Mouse (Mus musculus) G1E-ER4 (cell line): Measurements from ENCODE around the gene Slc12a5. TPM values are rescaled to one million over a fixed set of nuclear protein-coding genes. Genes with fewer than 3 reads are reported as not detected.

Experiments
- GATA1 ChIP-seq: IDR thresholded peaks from one replicate; pipeline ENCODE4 v1.8.0; 2012; ENCODE audit warnings: low read length, inconsistent platforms
- polyA plus RNA-seq: library from polyadenylated mRNA; stranded (reverse); fragments of >175 nt; gene quantifications from 2 replicates; pipeline ENCODE4 v1.2.3, GENCODE M21; 2012

The Slc12a5 gene
- 0.31 and 0.41 TPM in 2 replicates for polyA plus RNA-seq

DNA sequence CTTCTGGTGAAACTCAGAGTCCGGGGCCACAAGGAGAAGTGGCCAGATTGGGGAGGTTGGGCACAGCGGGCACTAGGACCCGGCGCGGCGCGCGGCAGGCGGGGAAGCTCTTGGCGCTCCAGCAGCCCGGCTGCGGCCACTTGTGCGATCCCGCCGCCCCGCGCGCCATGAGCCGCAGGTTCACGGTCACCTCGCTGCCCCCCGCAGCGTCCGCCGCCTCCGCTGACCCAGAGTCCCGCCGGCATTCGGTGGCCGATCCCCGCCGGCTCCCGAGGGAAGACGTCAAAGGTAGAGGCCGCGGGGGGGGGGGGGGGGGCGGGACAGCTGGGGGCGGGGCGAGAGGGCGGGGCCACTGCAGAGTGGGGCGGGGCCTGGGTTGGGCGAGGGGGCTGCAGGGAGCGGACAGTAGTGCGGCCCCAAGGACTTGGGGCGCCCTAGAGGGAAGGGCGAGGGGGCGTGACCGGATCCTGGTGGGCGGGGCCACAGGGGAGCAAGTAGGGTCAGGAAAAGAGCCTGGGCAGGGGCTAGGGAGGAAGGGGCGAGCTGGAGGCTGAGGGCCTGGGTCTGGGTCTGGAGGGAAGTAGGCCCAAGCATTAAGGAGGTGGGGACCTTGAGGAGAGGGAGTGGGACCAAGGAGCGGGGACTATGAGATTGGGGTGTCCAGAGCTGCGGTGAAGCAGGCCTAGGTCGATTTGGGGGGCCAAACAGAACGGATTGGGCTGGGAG is at the start of gene Slc12a5:
Slc12a5 (plus strand) TSS at position 87 of the 726 bp plus-strand sequence.
- TF ChIP-seq GATA1, result no peak

DNA sequence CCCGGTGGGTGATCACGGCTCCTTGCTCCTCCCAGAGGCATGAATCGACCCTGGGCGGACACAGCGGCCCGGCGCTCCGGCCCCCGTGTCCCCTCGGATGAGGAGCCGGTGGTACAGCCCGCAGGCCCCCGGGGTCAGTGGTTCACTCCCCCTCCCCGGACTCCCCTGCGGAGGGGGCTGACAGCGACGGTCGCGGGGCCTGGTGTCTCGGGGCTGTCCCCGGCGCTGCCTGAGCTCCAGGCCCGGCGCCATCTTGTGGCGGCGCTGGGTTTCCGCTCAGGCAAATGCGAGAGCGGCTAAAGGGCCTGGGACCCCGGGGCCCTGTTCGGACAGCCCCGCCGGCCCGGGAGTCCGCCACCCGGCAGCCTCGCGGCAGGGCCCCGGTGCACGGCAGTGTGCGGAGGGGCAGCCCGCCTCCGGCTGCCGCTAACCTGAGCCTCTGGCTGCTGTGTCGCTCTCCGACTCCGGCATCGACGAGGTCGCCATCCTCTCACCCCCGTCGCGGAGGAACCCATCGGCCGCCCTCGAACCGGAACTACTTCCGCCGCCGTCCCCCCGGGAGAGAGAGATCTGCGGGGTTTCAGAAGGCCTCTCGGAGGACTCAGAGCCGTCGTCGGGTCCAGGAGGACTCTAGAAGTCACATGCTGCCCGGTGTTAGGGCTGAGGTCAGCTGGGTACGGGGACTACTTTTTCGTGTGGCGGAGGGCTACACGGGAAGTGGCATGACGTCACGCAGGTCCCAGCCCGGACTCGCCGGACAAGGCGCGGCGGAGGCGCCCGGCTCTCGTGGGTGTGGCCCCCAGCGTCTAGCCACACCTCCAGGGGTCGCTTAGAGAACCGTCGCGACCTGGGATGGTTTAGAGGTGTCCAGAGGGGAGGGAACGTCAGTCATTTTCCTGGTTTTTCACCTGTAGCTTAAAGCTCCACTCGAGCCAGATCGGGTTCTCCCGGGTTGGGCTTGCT is 49.2 kb upstream of the Slc12a5 start, which contains the start of gene Zfp335:
Zfp335 (minus strand) TSS at position 672 of the 963 bp plus-strand sequence.
- TF ChIP-seq GATA1, result no peak

DNA sequence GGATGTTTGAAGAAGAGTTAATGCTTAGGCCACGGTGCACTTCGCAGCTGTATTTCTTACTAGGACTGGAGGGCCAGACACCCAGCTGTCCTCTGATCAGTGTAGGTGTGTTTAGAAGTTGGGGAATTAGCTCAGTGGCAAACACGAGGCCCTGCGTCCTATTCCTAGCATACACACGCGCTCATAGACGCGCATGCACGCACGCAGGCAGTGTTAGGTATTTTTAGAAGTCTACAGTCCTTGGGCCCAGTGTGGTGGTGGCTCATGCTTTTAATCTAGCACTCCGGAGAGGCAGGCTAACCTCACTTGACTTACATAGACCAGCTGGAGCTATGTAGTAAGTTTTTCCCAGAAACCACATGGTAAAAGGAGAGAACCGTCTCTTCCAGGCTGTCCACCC is 48.5 kb upstream of the Slc12a5 start:
- TF ChIP-seq GATA1, result no peak

DNA sequence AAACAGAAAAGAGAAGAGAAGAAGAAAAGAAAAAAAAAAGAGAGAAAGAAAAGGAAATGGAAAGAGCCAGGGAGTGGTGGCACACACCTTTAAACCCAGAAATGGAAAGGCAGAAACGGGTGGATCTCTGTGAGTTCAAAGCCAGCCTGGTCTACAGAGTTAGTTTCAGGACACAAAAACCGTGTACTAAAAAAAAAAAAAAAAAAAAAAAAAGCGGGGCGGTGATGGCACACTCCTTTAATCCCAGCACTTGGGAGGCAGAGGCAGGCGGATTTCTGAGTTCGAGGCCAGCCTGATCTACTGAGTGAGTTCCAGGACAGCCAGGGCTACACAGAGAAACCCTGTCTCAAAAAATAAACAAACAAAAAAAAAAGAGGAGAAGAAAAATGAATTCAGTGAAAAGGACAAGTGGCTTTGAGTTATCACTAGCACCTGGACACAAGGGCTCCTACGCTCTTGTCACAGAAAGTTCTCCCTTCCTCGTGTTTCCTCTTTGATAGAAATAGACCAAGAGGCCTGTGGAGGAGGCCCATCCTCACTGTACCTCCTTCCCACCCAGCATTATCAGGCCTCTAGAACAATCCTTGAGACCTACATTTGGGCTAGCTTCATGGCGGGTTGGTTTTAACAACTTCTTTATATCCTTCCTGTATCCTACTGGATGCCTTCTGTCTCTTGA is 47.7 kb upstream of the Slc12a5 start:
- no peak for TF ChIP-seq GATA1

DNA sequence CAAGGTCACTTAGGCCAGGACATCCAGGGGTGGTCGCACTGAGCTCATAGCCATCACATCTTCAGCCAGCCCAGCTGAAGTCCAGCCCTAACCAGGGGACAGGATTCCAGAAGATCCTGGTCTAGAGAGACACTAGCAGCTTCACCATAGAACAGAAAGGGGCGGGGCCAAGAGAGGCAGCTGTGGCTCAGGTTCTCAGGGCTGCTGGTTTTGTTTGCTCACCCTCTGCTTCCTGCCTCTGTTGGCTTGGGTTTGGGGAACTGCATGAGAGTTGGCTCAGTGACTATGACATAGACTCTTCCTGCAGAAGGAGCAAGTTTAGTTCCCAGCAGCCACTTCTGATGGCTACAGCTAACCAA is 47.2 kb upstream of the Slc12a5 start:
- no peak for TF ChIP-seq GATA1

DNA sequence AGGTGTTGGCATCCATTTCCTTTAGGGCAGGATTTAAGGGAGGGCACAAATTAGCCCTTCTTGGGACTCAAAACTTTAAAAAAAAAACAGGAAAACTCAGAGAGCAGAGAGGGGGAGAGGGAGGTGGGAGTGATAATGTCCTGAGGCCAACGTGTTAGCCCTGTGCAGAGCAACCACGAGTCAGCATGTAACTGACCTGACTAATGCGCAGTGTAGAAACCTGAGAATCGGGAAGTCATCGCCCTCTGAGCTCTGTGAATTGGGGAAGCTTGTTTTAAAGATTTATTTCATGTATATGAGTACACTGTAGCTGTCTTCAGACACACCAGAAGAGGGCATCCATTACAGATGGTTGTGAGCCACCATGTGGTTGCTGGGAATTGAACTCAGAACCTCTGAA is 43.8 kb upstream of the Slc12a5 start:
- no peak for TF ChIP-seq GATA1

DNA sequence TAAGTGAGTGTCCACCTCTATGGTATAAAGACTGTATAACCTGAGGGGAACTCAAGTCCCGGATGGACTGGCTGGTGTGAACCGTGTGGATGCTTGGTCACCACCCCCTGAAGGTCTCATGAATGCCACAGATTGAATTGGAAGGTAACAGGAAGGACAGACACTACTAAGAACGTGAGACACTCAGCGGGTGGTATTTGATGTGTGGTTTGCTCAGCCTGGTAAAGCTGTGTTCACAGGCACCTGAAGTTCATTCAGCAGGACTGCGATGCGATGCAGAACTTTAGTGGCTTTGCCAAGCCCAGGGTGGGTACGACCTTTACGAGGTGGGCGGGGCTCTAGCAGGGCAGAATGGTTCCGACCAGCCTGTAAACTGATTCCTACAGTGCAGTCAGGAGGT is 43.2 kb upstream of the Slc12a5 start:
- TF ChIP-seq GATA1, result no peak

DNA sequence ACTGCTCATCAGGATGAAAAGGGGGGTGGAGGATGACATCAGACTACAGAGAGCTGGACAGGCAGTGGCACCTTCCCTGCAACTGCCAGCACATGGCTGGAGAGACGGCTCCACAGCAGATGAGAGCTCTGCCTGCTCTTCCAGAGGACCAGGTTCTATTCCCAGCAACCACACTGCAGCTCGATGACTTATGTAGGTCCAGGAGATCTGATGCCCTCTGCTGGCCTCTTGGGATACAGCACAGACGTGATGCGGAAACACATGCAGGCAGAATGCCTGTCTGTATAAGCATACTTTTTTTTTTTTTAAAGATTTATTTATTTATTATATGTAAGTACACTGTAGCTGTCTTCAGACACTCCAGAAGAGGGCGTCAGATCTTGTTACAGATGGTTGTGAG is 42.3 kb upstream of the Slc12a5 start:
- TF ChIP-seq GATA1, result no peak

DNA sequence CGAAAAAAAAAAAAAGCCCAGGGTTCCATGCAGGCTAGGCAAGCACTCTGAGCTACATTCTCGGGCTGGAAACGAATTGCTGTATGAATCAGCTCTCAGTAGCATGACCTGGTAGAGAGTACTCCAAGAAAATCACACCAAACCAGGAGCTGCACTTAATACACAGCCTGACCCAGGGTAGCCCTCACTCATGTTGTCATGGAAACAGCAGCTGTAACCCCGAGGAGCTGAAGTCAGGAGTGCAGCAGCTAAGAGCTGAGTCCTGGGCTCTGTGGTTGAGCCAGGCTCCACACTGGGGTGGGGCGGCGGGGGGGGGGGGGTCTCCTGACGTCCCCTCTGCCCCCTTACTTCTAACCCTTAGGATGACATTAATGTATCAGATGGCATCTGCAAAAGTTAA is 38.6 kb upstream of the Slc12a5 start:
- TF ChIP-seq GATA1, result no peak

DNA sequence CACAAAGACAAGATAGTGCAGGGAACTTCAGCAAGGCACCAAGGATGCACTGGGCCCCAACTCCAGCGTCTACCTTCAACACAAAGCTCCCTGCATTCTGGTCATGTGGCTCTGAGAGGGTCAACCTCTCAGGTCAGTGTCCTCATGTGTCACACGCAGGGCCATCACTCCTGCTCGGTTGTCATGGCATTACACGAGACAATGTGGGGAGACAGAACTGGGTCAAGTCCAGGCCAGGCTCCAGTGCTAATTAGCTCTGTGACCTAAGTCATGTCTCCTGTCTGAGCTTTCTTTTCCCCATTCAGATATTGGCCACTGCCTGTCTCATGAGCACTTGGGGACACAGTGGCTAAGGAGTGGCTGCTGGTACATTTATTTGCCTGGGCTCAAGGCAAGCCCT is 37.3 kb upstream of the Slc12a5 start:
- no peak for TF ChIP-seq GATA1

DNA sequence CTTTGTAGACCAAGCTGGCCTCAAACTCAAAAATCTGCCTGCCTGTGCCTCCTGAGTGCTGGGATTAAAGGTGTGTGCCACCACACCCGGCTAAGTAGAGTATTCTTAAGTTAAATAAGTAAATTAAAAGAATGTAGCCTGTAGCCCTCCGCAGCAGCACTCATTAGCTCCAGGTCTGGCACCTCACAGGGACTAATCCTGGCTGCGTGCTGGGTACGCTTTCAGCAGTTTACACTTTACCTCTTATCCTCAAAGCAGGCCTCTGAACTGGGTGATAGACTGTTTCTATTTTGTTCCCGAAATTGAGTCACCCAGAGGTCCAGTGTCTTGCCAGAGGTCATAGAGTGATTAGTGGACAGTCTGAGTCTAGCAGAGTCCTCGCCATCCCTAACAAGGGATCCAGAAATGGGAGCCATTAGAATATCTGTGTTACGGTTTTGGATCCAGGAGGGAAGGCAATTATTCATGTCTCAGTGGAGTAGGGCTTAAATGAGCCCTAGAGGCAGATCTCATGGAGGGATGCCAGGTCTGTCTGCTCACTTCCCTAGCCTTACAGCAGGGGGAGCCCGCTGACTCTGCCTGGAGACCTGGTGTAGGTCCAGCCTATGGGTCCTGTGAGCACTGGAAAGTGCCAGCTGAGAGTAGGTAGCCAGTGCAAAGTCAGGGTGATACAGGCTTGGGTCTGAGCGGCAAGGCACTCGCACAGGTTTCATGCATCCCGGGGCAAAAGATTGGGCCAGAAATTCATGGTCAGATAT is 36.3 kb upstream of the Slc12a5 start:
- no peak for TF ChIP-seq GATA1

DNA sequence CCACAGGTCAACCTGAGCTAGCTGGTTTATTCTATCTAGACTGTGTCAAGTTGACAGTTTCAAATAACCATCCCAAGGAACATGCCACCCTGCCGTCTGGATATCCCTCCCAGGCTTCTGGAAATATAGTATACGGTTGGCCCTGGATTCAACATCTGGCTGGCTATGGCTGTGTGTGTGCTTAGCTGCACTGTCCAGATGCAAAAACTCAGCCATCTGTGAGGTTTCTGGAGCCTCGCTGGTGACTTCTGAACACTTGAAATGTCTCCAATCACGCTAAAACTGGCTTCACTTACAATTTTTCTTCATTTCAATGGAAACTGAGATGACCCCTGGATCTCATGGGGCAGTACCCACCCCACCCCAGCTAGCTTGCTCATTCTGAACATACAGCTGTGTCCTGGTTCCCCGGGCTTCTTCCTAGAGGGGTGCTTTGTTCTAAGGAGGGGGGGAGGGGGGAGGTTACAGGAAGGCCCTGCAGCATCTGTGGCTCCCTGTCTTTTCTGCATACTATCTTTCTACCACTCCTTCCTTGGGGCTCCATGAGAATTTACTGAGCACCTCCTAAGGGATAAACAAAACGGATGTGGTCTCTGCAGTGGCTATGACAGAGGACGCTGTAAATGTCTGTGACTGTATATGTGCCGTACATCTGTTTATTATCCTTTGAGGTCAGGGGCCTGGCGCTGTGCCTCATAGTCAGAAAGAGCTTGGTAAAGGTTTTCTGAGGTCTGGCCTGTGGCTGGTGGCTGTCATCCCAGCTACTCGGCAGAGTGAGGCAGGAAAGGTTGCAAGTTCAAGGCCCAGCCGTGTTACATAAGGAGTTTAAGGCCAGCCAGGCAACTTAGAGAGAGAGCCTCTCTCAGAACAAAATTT is 29.7 kb upstream of the Slc12a5 start:
- TF ChIP-seq GATA1, result no peak

DNA sequence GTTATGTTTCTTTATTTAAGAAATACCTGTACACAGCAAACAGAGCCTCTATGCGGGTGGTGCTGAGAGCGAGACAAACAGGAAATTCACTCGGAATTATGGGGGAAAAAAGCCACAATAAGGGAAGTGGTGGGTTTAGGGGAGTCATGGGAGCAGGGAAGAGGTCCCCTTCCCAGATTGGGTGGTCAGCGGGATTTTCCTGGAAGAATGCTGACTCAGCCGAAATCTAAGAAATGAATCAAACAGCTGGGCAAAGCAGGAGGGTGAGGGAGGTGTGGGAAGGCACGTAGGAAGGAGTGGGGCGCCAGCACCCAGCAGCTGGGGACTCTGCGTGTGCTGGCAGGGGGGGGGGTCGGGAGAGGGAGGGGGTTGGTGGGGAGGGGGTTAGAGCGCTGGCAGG is 27.1 kb upstream of the Slc12a5 start:
- no peak for TF ChIP-seq GATA1

DNA sequence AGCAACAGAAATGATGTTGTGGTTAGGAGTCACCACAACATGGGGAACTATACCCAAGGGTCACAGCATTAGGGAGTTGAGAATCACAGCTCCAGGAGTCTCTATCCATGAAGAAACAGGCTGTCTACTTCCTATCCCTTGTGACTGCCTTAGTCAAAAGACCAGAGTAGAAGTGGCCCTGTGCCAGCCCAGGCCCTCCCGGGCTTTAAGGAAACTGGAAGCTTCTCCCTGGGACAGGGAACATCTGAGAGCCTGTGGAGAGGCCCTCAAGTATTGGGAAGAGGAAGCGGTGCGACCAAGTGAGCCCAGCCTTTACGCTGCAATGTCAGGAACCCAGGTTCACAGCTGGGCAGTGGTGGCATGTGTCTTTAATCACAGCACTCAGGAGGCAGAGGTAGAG is 24.6 kb upstream of the Slc12a5 start:
- no peak for TF ChIP-seq GATA1
